Mouse (Mus musculus) CD4-positive helper T cell, adult 2 months (primary cell): Measurements from ENCODE around the gene Il1rap.

ENCODE experiments used
- DNase-seq: peaks from one replicate; pipeline ENCODE4 v3.0.0-alpha.2; 2012; ENCODE audit warnings: low read depth, missing footprints, low spot score

The Il1rap gene

DNA sequence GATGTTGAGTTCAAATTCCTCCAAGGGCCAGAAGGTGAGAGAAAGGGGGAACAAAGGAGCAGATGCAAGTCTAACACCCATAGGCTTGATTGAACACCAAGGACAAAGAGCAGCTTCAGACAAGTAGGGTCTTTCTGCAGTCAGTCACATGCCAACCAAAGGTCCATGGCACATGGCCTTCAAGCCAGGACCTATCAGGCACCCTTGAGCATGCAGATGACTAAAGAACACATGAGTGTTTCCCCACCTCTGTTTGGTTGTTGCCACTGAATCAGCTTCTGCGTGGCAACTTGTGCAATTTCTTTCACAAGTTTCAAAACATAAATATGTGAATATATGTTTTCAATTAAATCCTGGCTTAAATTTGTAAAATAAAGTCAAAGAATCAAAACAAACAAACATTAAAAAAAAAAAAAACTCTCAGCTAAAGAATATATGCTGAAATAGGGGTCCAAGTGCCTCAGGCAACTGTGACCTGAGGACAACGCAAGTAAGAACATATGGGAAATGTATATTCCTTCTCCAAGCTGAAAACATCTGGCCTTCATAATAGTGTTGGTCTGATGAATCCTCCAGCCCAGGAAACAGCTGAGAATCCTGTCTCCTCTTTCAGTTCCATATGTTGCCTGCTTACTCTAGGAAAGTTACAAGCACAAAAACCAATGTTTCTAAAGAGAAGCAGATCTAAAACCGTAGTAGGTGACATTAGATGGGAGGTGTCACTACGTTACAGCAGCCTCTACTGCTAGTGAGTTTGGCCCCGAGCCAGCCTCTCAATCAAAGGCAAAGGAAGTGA lies 142.6 kb downstream of the Il1rap start:
- DNase-seq: no peak

DNA sequence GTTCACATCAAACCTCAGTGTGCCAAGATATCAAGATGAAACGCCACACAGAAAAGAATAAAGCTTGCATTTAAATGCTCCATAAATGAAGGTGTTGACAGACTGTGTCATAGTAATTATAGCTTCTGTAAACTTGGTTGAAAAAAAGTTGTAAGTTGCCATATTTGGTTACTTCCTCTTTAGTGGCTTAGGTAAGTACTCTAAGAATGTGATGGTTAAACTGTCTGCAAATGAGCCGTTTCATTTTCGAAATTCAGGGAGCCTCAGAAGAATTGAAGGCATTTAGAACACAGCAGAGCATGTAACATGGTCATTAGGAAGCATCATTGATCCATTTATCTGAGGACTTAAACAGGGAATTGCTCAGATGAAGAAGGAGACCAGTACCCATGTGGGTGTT lies 146.6 kb downstream of the Il1rap start:
- DNase-seq: no peak

DNA sequence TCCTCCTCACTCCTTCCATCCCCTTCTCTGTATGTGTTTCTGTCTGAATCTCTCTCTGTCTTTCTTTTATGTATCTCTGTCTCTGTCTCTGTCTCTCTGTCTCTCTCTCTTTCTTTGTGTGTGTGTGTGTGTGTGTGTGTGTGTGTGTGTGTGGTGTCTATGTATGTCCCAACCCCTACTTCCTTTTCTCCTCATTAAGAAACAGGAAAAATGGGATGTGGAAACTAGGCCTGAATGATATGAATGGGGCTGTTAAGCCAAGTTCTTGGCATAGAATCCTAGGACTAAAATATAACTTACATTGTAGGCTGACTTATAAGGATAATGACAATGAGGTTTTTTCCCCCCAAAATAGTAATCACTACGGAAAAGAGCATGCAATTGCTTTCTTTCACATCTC lies 149.4 kb downstream of the Il1rap start:
- no peak for DNase-seq

DNA sequence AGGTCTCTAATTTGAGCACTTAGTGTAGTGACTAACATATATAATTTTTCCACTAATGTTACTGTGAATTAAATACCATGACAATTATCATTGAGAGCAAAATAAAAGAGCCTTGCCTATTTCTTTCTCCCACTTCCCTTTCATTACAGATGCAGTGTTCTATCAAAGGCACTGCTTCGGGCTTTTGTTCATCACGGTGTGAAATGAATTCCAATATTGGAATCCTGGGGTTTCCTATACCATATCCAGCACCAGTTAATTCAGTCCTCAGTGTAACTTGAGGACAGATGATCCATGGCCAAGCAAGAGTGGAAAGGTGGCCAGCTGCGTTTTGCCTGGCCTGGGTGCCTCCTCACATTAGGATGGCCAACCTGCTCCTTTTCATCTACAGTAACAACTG lies 151.1 kb downstream of the Il1rap start:
- DNase-seq: no peak

DNA sequence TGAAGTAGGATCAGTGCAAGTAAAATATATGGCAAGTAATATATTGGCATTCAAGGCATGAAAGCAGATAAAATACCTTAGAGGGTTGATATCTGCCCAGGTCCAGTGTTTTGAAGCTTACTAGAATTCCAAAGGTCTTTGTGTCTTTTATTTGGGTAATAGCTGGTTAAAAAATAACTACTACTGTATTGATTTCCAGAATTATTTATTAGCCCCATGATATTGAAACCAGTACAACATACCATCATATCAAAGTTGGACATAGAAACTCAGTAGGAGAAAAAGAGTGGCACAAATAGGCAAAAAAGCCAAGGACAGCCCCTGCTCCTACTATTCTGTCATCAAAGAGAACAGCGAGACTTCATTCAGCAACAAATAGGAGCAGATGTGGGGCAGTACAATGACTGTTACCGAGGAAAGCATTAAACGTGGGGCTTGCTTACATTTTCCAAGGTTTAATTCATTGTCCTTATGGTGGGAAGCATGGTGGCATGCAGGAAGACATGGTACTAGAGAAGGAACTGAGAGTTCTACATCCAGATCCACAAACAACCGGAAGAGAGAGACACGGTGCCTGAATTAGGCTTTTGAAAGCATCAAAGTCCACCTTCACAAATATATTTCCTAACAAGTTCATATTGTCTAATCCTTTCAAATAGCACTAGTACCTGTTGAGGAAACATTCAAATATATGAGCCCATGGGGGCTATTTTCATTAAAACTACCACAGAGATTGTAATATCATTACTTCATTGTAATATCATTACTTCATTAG lies 174.1 kb downstream of the Il1rap start:
- DNase-seq: no peak

DNA sequence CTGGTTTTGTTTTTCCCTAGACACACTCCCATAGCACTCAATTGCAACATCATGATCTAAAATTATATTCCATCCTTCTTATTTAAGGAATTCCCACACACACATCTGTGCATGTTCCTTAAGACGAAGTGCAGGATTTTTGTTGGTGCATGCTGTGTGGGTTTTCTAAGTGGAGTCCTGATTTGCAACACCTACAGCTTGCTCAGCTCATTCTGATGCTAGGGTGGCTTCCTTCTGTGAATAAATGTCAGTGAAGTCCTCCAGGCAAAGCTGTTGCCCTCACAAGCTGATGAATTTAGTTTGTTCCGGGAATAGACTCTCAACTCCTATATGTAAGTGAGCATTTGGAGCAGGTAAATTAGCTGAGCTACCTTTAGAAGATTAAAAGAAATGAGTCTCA lies 194.5 kb downstream of the Il1rap start:
- no peak for DNase-seq

DNA sequence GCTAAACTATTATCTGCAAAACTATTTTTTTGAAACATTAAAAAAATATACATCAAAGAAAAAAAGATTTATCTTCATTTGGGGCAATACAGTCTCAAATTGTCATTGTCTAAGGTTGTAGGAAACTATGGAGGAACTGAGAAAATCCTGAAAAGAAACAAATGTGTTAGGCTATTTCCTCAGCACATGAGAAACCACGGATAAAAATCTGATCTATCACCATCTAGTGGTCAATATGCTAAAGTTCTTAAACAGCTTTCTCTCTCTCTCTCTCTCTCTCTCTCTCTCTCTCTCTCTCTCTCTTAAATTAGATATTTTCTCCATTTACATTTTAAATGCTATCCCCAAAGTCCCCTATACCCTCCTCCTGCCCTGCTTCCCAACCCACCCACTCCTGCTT lies 195.6 kb downstream of the Il1rap start:
- no peak for DNase-seq
